Mouse (Mus musculus) spleen, postnatal 10 days (tissue): Measurements from ENCODE around the gene Dnmt3a.

Source experiments
- DNase-seq, 2 experiments: peaks; one replicate each; pipeline ENCODE4 v3.0.0; 2021 to 2022; ENCODE audit warnings: low spot score in 2 of 2

Gene Dnmt3a

GRCm38 (mm10) chr12:3787041-3787440 is 18.8 kb upstream of the Dnmt3a start:
- no peak for DNase-seq

DNA sequence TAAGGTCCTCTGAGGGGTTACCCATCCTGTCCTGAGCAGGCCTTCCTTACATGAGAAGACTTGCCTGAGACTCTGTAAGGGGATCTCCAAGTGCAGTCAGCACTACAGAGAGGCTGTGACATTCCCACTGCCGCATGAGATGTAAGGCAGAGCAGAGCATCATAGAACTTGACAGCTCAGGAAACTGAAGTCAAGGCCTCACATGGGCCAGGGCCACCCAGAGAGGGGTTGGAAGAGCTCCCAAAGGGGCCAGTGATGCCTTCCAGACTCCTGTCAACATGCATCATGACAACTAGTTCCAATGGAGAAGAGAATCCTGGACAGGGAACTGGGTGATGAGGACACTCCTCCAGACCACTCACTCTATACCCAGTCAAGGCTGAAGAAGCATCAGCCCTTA is 18.3 kb upstream of the Dnmt3a start:
- DNase-seq: no peak

DNA sequence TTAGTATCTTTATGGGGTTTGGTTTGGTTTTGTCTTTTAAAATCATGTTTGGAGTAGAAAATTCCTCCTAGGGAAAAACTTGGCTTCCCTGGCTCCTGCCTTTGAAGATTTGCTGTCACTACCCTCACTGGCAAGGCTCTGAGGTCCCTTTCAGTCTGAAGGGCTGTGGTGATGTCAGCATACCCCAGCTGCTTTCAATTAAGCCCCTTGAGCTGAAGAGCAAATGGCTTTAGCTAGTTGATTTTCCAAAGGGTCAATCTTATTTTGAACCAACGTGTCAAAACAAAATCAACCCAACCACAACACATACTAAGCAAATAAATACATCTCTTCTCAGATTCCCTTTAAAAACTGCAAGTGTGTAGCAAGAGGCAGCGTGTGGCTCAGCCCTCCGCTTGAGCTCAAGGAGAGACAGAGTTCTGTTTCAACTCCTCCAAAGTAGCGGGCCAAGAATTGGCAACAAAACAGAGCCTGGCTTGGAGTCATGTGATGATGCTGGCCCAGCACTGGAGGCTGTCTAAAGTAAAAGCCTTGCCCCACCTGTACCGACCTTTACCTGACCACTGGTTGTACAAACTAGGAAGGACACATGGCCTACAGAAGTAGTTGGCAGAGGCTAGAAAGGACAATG is 17.3 kb upstream of the Dnmt3a start:
- DNase-seq: no peak

- no peak for DNase-seq
Measured at GRCm38 (mm10) chr12:3789626-3790185, 16.1 kb upstream of the Dnmt3a start.

DNA sequence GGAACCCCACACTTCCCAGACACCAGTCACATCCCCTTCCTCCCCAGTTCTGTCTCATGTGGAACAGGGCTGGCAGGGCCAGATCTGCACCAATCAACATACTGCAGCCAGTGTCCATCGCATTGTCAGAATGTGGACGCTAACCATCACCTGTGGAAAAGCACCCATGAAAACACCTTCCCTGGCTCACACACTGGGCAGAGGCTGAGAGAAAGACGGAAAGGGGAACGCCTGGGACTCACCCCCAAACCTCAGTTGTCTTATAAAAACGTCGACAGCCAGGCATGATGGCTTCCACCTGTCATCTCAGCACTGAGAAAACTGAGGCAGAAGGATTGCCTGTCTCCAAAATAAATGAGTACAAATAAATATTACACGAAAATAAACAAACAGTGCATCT is 14.6 kb upstream of the Dnmt3a start:
- no peak for DNase-seq

- peak; percentile 87 to 94 for DNase-seq
Measured at GRCm38 (mm10) chr12:3791732-3792131, 14.1 kb upstream of the Dnmt3a start.

GRCm38 (mm10) chr12:3792248-3792647 is 13.6 kb upstream of the Dnmt3a start:
- DNase-seq: no peak

DNA sequence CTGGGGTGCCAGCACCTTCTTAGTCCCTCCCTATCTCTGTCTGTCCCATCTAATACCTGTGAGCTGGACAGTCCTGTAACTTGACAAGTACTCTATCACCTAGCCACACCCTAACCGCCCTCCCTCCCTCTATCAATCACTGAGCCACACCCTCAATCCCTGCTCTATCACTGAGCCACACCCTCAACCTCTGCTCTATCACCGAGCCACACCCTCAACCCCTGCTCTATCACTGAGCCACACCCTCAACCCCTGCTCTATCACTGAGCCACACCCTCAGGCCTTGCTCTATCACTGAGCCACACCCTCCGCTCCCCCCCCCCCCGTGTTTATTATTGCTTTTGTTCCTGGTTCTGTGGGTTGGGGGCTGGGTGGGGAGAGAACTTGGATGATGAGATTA is 10.2 kb upstream of the Dnmt3a start:
- no peak for DNase-seq

DNA sequence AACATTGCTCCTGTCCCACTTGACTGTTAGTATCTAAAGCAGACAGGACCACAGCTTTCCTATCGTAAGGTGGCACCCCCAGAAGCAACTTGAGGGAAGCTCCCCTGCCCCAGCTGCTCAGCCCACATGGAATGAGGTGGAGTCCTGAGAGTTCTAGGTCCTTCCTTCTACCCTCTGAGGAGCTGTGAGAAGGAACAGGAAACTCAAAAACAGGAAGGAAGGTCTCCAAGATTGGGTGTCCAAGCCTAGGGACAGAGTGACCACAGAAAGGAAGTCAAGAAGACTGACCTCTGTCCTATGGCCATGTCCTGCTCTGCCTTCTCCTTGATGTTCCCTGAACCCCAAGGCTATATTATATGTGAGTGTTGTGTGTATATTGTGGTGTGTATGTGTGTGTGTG is 6.3 kb upstream of the Dnmt3a start:
- DNase-seq: no peak

GRCm38 (mm10) chr12:3806271-3806684 is 471 bp downstream of the Dnmt3a start:
- DNase-seq: peak; percentile 53 to 85

DNA sequence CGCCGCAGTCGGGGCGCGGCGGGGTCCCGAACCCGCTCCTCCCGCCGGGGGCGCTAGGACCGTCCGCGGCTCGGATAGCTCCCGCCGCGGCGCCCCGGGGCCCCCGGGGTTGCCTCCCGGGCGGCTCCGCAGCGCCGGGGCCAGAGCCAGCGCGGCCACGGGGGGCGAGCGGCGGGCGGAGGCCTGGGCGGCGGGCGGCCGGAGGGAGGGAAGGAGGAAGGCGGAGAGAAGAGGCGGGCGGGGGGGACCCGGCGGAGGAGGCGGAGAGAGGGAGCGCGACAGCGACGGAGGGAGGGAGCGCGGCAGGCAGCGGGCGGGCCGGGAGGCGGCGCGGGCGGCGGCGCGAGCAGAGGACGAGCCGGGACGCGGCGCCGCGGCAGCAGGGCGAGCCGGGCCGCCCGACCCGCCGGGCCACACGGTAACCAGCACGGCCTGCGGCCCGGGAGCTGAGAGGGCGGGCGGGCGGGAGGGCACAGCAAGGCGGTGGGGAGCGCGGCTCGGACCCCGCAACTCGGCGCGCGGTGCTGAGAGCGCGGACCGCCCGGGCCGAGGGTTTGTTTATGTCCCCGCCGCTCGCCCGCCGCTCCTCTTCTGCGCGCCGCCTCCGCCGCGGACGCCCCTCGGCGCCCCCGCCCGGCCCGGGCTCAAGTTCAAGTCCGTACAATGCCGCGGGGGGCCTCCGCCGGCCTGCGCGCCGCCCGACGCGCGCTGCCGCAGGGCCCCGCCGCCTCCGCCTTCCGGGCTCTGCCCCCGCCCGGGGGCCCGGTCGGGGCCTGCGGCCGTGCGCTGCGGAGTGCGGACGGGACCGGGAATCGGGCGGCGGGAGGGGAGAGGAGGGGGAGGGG is 1.1 kb downstream of the Dnmt3a start:
- peak; percentile 37 to 66 for DNase-seq

- peak; percentile 28 to 53 for DNase-seq
Measured at GRCm38 (mm10) chr12:3807548-3808395, 2.0 kb downstream of the Dnmt3a start.

GRCm38 (mm10) chr12:3808396-3808981 is 2.7 kb downstream of the Dnmt3a start:
- DNase-seq: peak in 1 of 2 experiments; percentile 21

GRCm38 (mm10) chr12:3809520-3810180 is 3.8 kb downstream of the Dnmt3a start:
- DNase-seq: no peak

DNA sequence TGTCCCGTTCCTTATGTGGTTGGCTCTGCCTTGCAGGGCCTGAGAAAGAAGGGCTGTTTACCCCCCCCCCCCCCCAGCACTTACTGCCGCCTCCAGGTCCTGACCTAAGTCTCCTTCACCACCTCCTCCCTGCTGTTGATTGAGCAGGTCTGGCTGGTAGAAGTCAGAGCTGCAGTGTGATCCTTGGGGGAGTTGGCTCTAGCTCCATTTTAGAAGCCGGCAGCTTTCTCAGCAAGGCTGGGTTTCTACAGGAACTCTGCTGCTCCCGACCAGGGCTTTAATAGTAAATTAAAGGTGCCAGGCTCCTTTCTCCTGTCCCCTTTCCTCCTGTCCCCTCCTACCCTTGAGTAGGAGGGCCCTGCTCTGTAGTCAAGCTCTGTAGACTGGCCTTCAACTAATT is 4.6 kb downstream of the Dnmt3a start:
- DNase-seq: no peak

DNA sequence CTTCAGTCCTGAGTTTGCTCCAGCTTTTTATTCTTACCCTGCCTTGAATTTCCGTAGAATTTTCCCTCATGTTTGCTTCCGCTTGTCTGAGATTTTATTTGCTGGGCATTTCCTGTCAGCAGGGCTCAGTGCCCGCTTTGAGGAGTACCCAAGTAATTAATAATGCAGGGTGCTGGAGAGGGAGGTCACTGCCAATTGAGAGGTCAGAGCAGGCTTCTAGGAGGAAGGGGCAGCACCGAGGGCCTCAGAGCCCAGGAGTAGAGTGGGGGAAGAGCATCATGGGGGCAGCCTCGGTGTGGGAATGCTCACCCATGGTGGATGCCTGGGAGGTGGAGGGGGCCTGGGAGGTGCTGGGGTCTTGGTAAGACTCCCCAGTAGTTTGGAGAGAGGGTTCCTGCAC is 5.8 kb downstream of the Dnmt3a start:
- no peak for DNase-seq

GRCm38 (mm10) chr12:3812251-3812650 is 6.4 kb downstream of the Dnmt3a start:
- DNase-seq: no peak

DNA sequence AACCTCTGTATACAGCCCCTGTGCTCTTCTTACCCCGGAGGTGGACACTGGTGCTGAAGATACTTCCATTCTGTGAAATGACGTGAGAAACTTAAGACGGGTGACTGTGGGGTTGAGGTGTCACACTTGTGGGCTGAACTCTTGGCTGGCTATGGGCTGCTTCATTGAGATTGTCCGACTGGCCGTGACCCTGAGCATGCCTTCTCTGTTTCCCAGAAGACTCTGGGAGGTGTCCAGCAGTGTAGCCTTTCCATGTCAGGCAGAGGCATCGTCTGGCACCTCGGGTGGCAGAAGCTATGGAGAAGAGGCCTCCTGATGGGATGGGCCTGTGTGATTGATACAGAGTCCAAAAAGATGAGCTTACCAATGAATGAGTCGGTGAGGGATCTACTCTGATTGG is 7.3 kb downstream of the Dnmt3a start:
- no peak for DNase-seq

GRCm38 (mm10) chr12:3815386-3815785 is 9.6 kb downstream of the Dnmt3a start:
- DNase-seq: no peak

- DNase-seq: peak in 1 of 2 experiments; percentile 36
Measured at GRCm38 (mm10) chr12:3817033-3817432, 11.2 kb downstream of the Dnmt3a start.

DNA sequence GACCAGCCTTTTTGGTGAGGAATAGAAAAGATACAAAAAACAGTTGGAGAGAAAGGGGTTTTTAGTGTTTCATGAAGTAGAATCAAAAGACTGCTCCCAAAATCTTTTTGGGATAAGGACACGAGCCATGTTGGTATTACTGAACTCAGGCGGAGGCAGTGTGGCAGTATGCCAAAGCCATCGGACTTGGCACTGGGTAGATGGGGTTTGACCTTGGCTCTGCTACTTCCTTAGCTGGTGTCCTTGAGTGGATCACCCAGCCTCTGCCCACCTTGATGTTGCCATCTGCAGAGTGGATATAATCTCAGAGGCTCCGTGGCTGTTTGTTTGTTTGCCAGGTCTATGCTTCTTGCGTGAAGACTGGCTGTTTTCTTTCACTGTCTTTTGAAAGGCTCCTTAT is 11.8 kb downstream of the Dnmt3a start:
- DNase-seq: no peak
